Mouse (Mus musculus) left cerebral cortex, adult 2 months (tissue): ENCODE results near the gene Foxi2. TPM values are rescaled to one million over a fixed set of nuclear protein-coding genes. Genes with fewer than 3 reads are reported as not detected.

Experiments
- DNase-seq, 2 experiments: peaks; one replicate each; pipeline ENCODE4 v3.0.0; 2021 to 2022; ENCODE audit warnings: low spot score in 2 of 2, mixed read lengths in 1 of 2; ENCODE audit errors: extremely low spot score in 1 of 2
- H3K27ac ChIP-seq: fragments of 200-600 bp; 2 replicates; pipeline ENCODE4 v1.8.1; 2022
- H3K4me3 ChIP-seq: fragments of 200-600 bp; 2 replicates; pipeline ENCODE4 v1.8.1; 2022
- CTCF ChIP-seq: fragments of 200-600 bp; IDR thresholded peaks from 2 replicates; pipeline ENCODE4 v1.8.1; 2022; ENCODE audit warnings: antibody characterized with exemption, mild to moderate bottlenecking, moderate library complexity
- intact Hi-C: fragments of 180-260 bp; cut with DNase I; formaldehyde crosslinking; loops from one replicate; pipeline ENCODE4 v1.15.1; 2025
- long read RNA-seq, 2 experiments: library from polyadenylated mRNA; stranded (forward); transcript quantifications; one replicate each; pipeline ENCODE4 v2.0.0; 2021; ENCODE audit warnings: borderline mapping rate in 2 of 2
- total RNA-seq, 2 experiments: library from RNA; stranded (reverse); gene quantifications; 2 replicates each; pipeline ENCODE4 v1.2.3; 2021

Gene Foxi2
- not detected for total RNA-seq
- long read RNA-seq, experiment 1: 0 reads
- long read RNA-seq, experiment 2: 0 reads

- no peak for TF ChIP-seq CTCF
- no peak for DNase-seq
- intact Hi-C loops: no loop called here
Measured at GRCm38 (mm10) chr7:135410237-135410965, at the start of gene Foxi2. Gene Foxi2 (plus strand): TSS chr7:135410308.

DNA sequence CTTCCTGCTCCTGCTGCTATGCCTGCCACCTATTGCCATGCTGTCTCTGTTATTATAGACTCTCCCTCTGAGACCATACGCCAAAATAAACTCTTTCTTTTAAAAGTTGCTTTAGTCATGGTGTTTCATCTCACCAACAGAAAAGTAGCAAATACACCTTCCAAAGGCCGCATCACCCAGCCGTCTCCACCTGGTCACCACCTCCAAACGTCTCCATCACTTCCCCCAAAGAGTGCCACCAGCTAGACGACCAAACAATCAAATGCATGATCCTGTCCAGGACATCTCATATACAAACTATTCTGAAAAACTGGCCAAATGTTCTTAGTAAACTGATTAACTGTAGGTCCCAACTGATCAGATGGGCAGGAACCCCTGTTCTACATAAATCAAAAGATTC, 45.5 kb upstream of the Foxi2 start:
- no peak for TF ChIP-seq CTCF
- no peak for DNase-seq
- Histone ChIP-seq H3K27ac (no peak overlapping the region), H3K4me3 (no peak overlapping the region)
- intact Hi-C loops: no loop called here

More at GRCm38 (mm10) chr7:135410237-135410965, at the start of gene Foxi2:
- peak within 1 kb of the TSS; percentile 22 for H3K4me3 ChIP-seq
- H3K27ac ChIP-seq: no peak within 1 kb of the TSS

DNA sequence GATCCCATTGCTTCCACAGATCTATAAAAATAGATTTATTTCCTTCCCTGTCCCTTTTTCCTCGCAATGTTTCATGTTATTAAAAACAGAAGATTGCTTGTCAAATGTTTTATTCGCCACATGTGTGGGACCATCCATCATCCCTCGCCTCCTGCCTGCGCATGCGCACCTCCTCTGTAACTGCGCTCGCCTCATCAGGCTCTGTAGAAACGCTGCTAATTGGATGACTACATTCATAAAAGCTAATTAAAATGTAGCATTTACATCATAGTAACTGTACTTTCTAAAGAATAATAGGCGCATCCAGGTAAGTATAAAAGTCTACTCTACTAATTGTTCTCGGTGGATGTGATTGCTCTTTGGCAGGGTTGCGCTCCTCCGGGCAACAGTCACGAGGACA, 34.1 kb upstream of the Foxi2 start:
- Histone ChIP-seq H3K27ac (no peak overlapping the region), H3K4me3 (no peak overlapping the region)
- no peak for DNase-seq
- intact Hi-C loops: no loop called here
- TF ChIP-seq CTCF: no peak

- TF ChIP-seq CTCF: peak; percentile 43
- H3K27ac ChIP-seq: no peak overlapping the region
- no peak for DNase-seq
- H3K4me3 ChIP-seq: no peak overlapping the region
- intact Hi-C loops: no loop called here
Measured at GRCm38 (mm10) chr7:135376932-135377331, 33.2 kb upstream of the Foxi2 start.

DNA sequence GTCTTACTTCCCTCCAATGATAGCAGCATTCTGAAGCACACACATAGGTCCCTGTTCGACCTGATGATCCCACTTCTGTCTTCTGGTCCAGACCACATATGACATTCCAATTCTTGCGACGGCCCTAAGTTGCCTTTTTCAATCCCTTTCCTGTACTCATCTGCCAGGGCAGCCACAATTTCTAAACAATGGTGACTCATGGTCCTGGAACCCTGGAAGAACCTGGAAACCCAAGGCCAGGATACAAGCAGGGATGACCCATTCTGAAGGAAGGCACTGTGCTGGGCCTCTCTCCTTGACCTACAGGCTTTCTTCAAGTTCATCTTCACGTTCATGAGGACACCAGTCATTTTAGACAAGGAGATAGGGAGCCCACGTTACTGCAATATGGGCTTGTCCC, 31.8 kb upstream of the Foxi2 start:
- TF ChIP-seq CTCF: no peak
- intact Hi-C loops: no loop called here
- H3K4me3 ChIP-seq: no peak overlapping the region
- H3K27ac ChIP-seq: no peak overlapping the region
- DNase-seq: no peak

DNA sequence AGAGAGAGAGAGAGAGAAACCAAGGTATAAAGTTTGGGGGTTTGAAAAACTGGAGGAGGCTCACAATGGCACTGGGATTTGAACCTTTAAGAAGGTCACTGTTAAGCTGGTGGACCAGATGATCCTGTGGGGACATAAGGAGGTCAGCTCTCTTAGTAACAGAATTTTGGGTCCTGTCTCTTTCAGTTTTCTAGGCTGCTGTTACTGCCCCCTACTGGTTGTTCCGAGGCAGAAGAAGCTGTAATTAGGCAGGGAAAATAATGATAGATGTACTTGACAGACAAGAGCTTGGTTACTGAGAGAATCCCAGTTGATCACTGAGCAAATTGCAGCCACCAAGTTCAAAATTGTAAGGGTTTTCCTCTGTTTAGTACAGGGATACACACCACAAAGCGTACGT, 21.1 kb upstream of the Foxi2 start:
- H3K4me3 ChIP-seq: no peak overlapping the region
- no peak for DNase-seq
- no peak overlapping the region for H3K27ac ChIP-seq
- TF ChIP-seq CTCF: peak; percentile 67
- intact Hi-C loops: no loop called here

DNA sequence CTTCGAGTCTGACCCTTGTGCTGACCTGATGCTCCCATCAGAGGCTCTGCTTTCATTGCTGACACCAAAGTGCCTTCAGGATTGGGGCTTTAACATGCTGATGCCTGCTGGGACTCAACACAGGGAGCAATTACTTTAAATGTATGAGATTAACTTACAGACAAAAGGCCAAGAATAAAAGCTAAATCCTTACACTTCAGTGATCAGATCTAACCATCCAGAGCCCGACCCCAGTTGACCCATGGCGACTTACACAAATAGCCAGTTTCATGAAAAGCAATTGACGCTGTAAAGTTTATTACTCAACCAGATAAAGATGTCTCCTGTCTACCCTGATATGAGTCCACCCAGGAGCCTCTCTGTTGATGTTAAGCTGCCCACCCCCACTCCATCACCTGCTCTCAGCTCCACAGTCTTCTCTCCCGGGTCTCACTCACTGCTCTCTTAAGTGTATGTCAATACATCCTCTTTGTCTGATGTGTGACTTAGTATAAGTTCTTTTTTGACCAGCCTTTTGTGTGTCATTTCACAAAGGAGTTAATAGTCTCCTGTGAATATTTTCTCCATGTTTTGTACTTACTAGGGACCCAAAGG, 17.1 kb upstream of the Foxi2 start:
- TF ChIP-seq CTCF: no peak
- DNase-seq: no peak
- H3K4me3 ChIP-seq: no peak overlapping the region
- H3K27ac ChIP-seq: no peak overlapping the region
- intact Hi-C loops: no loop called here

DNA sequence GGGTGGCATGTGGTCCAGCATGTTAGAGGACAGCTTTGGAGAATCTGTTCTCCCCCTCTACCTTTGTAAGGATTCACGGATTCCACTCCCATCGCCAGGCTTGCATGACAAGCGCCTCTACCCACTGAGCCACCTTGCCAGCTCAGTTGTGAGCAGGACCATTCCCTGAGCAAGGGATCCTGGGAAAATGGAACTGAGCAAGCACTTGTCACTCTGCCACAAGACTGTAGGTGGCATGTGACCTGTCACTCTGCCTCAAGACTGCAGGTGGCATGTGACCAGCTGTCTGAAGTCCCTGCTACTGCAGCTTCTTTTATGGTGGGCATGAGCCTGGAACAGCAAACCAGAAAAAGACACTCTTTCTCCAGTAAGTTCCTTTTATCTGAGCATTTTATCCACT, 15.7 kb upstream of the Foxi2 start:
- no peak for DNase-seq
- intact Hi-C loops: no loop called here
- H3K4me3 ChIP-seq: no peak overlapping the region
- no peak for TF ChIP-seq CTCF
- H3K27ac ChIP-seq: no peak overlapping the region

DNA sequence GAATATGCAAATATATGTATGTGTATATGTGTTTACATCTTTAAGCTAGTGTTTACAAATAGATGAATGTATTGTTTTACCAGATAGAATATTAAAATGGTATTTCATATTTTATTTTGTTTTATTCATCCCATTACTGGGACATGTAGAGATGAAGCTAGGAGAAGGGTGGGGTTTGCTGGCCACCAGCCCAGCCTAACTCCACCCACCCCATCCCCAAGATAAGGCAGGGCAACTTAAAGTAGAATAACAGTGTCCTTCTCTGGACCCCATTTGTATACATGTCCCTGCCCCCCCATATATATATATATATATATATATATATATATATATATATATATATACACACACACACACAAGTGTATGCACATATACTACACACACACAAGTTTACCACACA, 14.9 kb upstream of the Foxi2 start:
- no peak for TF ChIP-seq CTCF
- H3K27ac ChIP-seq: no peak overlapping the region
- DNase-seq: no peak
- no peak overlapping the region for H3K4me3 ChIP-seq
- intact Hi-C loops: no loop called here

GRCm38 (mm10) chr7:135397096-135397495, 13.0 kb upstream of the Foxi2 start:
- intact Hi-C loops: no loop called here
- no peak overlapping the region for H3K4me3 ChIP-seq
- H3K27ac ChIP-seq: no peak overlapping the region
- TF ChIP-seq CTCF: no peak
- DNase-seq: no peak

GRCm38 (mm10) chr7:135397874-135398273, 12.2 kb upstream of the Foxi2 start:
- TF ChIP-seq CTCF: no peak
- Histone ChIP-seq H3K27ac (no peak overlapping the region), H3K4me3 (no peak overlapping the region)
- no peak for DNase-seq
- intact Hi-C loops: no loop called here

DNA sequence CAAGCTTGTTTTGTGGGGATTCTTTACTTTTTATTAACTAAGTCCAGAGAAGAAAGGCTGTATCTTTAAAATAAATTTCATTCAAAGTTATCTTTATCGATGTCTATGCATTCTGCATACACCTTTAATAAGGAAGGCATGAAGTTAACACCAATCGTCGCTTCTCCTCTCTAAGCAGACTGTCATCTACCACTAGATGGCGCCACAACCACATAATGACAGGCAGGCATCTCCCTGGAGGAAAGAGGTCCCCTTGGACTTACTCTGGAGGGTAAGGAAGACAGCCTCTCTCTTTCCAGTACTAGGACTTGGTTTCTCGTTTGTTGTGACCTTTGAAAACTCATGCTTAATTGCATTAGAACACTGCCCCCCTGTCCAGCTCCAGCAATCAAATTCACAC, 6.7 kb upstream of the Foxi2 start:
- Histone ChIP-seq H3K27ac (no peak overlapping the region), H3K4me3 (no peak overlapping the region)
- intact Hi-C loops: loop anchor here (1.0 to 10.0 kb wide), 5 partner anchors 62 to 331 kb away; no protein-coding TSS in a partner anchor
- TF ChIP-seq CTCF: peak; percentile 93
- DNase-seq: peak; percentile 77 to 78

DNA sequence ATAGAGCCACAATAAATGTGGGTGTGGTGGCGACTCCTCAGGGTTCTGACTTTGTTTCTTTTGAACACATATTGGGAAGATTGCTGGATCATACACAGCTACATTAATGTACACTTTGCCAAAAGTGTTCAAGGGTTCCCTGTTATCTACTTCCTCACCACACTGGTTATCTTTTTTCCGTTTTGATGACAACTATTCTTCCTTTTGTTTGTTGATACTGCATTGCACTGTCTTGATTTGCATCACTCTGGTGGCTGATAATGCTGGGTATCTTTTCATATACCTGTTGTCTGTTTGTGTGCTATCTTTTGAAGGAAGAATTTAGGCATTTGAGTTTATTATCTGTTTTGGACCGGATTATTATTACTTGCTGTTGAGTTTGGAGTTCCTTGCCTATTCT, 3.3 kb upstream of the Foxi2 start:
- H3K4me3 ChIP-seq: no peak overlapping the region
- TF ChIP-seq CTCF: no peak
- no peak for DNase-seq
- no peak overlapping the region for H3K27ac ChIP-seq
- intact Hi-C loops: loop anchor here (10.0 kb wide), 3 partner anchors 228 to 328 kb away; no protein-coding TSS in a partner anchor
